Mouse (Mus musculus) limb, embryonic 14.5 days (tissue): Measurements from ENCODE around the gene Usp30. TPM values are rescaled to one million over a fixed set of nuclear protein-coding genes. Genes with fewer than 3 reads are reported as not detected.

Experiments
- ATAC-seq: fragments of 200-750 bp; cut with Nextera tagmentation; 2 replicates; pipeline ENCODE4 v1.8.0; 2017; ENCODE audit warnings: low read depth, moderate number of reproducible peaks, moderate TSS enrichment; ENCODE audit not compliant: low FRiP score
- DNase-seq: peaks from one replicate; pipeline ENCODE4 v3.0.0-alpha.2; 2015; ENCODE audit warnings: low spot score
- H3K27ac ChIP-seq: fragments of 300-500 bp; sonication (generic); replicated peaks from 2 replicates; pipeline ENCODE4 v1.5.1; 2014; ENCODE audit warnings: low read depth, mild to moderate bottlenecking, low read length, moderate library complexity, mixed read lengths
- H3K27me3 ChIP-seq: fragments of 300-500 bp; sonication (generic); 2 replicates; pipeline ENCODE4 v1.6.1; 2014; ENCODE audit warnings: low read length, mixed read lengths; ENCODE audit not compliant: control insufficient read depth, insufficient read depth
- H3K36me3 ChIP-seq: fragments of 300-500 bp; sonication (generic); 2 replicates; pipeline ENCODE4 v1.6.1; 2014; ENCODE audit warnings: mild to moderate bottlenecking, low read length, moderate library complexity, mixed read lengths; ENCODE audit not compliant: control insufficient read depth, insufficient read depth
- H3K4me1 ChIP-seq: fragments of 300-500 bp; sonication (generic); 2 replicates; pipeline ENCODE4 v1.6.1; 2014; ENCODE audit warnings: antibody characterized with exemption, low read length, mixed read lengths; ENCODE audit not compliant: control insufficient read depth, insufficient read depth
- H3K4me2 ChIP-seq: fragments of 300-500 bp; sonication (generic); replicated peaks from 2 replicates; pipeline ENCODE4 v1.6.1; 2014; ENCODE audit warnings: low read depth, mild to moderate bottlenecking, low read length, moderate library complexity; ENCODE audit not compliant: severe bottlenecking
- H3K4me3 ChIP-seq: fragments of 300-500 bp; sonication (generic); replicated peaks from 2 replicates; pipeline ENCODE4 v1.5.1; 2014; ENCODE audit warnings: low read length
- H3K9ac ChIP-seq: fragments of 300-500 bp; sonication (generic); 2 replicates; pipeline ENCODE4 v1.6.1; 2014; ENCODE audit warnings: mild to moderate bottlenecking, low read depth, low read length, moderate library complexity; ENCODE audit not compliant: severe bottlenecking
- H3K9me3 ChIP-seq: fragments of 300-500 bp; sonication (generic); 2 replicates; pipeline ENCODE4 v1.6.1; 2016; ENCODE audit warnings: low read length; ENCODE audit not compliant: control insufficient read depth
- POLR2A ChIP-seq: fragments of 200-500 bp; IDR thresholded peaks from 2 replicates; pipeline ENCODE4 v1.8.0; 2012; ENCODE audit warnings: inconsistent platforms, mild to moderate bottlenecking, moderate library complexity, borderline replicate concordance; ENCODE audit not compliant: insufficient read depth, insufficient read length; ENCODE audit errors: extremely low read depth
- WGBS: fragments of 180-500 bp; shearing (Covaris S2); extraction: QIAGEN DNeasy Blood & Tissue Kit; methylation state at CpG from one replicate; pipeline ENCODE4 v1.1.7; 2014; 5-methylcytosine and 5-hydroxymethylcytosine counted together
- polyA plus RNA-seq, 2 experiments: library from polyadenylated mRNA; depleted of rRNA in 1 of 2; stranded (reverse) in 1 of 2; unstranded in 1 of 2; fragments of >200 nt; fragmentation: Nextera tagmentation in 1 of 2; extraction: Ambion mirVana in 1 of 2; gene quantifications; 2 replicates each; pipeline versions ENCODE4 v1.2.1 to v1.2.3; 2012 to 2014

Gene Usp30
- polyA plus RNA-seq, 2 experiments, result 11.4 to 29.0 TPM

DNA sequence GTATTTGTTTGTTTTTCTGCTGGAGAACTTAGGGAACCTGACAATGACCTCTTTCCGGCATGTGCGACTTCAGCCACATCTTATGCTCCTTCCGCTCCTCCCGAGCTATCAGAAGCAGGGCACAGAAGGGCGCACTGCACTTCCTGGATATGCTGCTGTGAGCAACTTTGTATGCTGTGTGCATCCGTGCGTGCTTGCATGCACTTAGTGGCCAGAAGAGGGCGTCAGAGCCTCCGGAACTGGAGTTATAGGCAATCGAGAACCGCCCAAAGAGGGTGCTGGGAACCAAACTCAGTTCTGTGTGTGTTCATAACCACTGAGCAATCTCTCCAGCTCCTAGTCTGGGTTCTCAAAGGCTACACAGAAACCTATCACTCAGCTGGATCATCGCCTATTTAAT, 34.6 kb upstream of the Usp30 start:
- no peak overlapping the region for H3K9ac ChIP-seq
- no peaks in the 10 kb centered on the region for H3K4me1 ChIP-seq
- H3K36me3 ChIP-seq, result no peaks in the 10 kb centered on the region
- H3K9me3 ChIP-seq, result no peaks in the 10 kb centered on the region
- no peak for ATAC-seq
- no peak for DNase-seq
- no peak overlapping the region for H3K4me3 ChIP-seq
- WGBS, result 88% methylated on average over 12 of the region's 12 CpGs
- H3K4me2 ChIP-seq, result no peak overlapping the region
- H3K27me3 ChIP-seq, result no peaks in the 10 kb centered on the region
- no peak for TF ChIP-seq POLR2A
- no peak overlapping the region for H3K27ac ChIP-seq

DNA sequence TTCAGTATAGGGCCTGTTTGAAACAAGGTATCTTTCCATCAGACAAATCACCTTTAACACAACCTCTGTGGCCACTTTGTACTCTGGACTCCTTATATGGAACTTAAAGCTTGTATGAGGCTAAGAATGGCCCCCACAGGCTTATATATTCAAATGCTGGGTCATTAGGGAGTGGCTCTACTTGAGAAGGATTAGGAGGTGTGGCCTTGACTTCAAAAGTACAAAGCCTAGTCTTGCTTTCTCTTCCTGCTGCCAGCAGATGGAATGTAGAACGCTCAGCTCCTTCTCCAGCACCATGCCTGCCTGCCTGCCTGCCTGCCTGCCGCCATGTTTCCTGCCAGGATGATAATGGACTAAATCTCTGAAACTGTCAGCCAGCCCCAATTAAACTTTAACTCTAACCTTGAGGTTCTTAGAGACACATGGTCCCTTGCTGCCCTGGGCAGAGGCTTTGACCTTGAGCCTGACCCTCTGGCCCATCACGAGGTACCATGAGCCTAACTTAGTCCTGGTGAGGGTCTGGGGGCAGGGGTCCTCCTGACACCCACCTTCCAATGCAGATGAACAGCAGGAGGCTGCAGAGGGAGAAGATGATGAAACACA, 33.0 kb upstream of the Usp30 start:
- Histone ChIP-seq H3K4me3 (no peak overlapping the region), H3K9ac (no peak overlapping the region), H3K4me2 (no peak overlapping the region), H3K36me3 (no peaks in the 10 kb centered on the region), H3K27ac (no peak overlapping the region), H3K4me1 (no peaks in the 10 kb centered on the region), H3K9me3 (no peaks in the 10 kb centered on the region), H3K27me3 (no peaks in the 10 kb centered on the region)
- WGBS, result 81% methylated on average over 3 of the region's 3 CpGs
- no peak for TF ChIP-seq POLR2A
- ATAC-seq, result no peak
- no peak for DNase-seq

GRCm38 (mm10) chr5:114034393-114034792, 30.9 kb upstream of the Usp30 start:
- Histone ChIP-seq H3K9me3 (no peaks in the 10 kb centered on the region), H3K9ac (no peak overlapping the region), H3K4me2 (no peak overlapping the region), H3K27me3 (no peaks in the 10 kb centered on the region), H3K27ac (no peak overlapping the region), H3K4me3 (no peak overlapping the region), H3K36me3 (no peaks in the 10 kb centered on the region), H3K4me1 (no peaks in the 10 kb centered on the region)
- ATAC-seq, result no peak
- 82% methylated on average over 7 of the region's 7 CpGs for WGBS
- DNase-seq, result no peak
- TF ChIP-seq POLR2A, result no peak

- Histone ChIP-seq H3K36me3 (no peaks in the 10 kb centered on the region), H3K27ac (no peak overlapping the region), H3K4me2 (no peak overlapping the region), H3K9ac (no peak overlapping the region), H3K27me3 (no peaks in the 10 kb centered on the region), H3K4me1 (no peaks in the 10 kb centered on the region), H3K4me3 (no peak overlapping the region), H3K9me3 (no peaks in the 10 kb centered on the region)
- DNase-seq, result no peak
- no peak for ATAC-seq
- no peak for TF ChIP-seq POLR2A
- 64% methylated on average over 10 of the region's 10 CpGs for WGBS
Observed at GRCm38 (mm10) chr5:114035111-114035510, 30.1 kb upstream of the Usp30 start.

GRCm38 (mm10) chr5:114040508-114040907, 24.8 kb upstream of the Usp30 start:
- DNase-seq, result no peak
- WGBS, result 28% methylated on average over 7 of the region's 8 CpGs
- H3K4me3 ChIP-seq, result no peak overlapping the region

DNA sequence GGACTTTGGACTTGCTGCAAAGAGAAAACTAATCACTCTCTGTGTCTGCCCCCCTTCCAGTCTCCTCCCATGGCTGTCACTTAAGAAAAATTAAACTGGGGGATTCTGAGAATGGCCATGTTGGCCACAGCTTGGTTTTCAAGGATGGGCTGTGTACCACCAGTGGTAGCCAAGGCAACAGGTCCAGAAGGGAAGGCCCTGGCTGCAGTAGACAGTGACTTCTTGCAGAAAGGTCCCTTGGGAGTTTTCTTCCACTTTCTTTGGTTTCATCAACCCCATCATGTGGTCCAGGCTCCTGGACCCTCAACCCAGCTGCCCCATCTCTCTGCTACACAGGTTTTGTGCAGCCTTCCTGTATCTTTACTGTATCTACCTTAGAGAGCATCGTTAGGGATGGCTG, 24.4 kb upstream of the Usp30 start:
- WGBS, result 65% methylated on average over 1 of the region's 1 CpGs
- Histone ChIP-seq H3K9ac (no peak overlapping the region), H3K27ac (no peak overlapping the region), H3K4me1 (no peaks in the 10 kb centered on the region), H3K36me3 (no peaks in the 10 kb centered on the region), H3K27me3 (no peaks in the 10 kb centered on the region), H3K4me3 (no peak overlapping the region), H3K9me3 (no peaks in the 10 kb centered on the region), H3K4me2 (no peak overlapping the region)
- no peak for TF ChIP-seq POLR2A
- no peak for DNase-seq
- no peak for ATAC-seq

More at GRCm38 (mm10) chr5:114040508-114040907, 24.8 kb upstream of the Usp30 start:
- no peak for ATAC-seq
- no peaks in the 10 kb centered on the region for H3K27me3 ChIP-seq
- H3K9ac ChIP-seq, result no peak overlapping the region
- no peaks in the 10 kb centered on the region for H3K9me3 ChIP-seq
- H3K4me2 ChIP-seq, result no peak overlapping the region
- no peak overlapping the region for H3K27ac ChIP-seq
- no peaks in the 10 kb centered on the region for H3K36me3 ChIP-seq
- H3K4me1 ChIP-seq, result no peaks in the 10 kb centered on the region
- no peak for TF ChIP-seq POLR2A
